Mouse (Mus musculus): Measurements from ENCODE around the gene Cyb561a3.

- TF ChIP-seq CTCF (IDR thresholded peaks at IDR 0.05; ENCODE audit: extremely low read depth, insufficient read depth, insufficient read length, insufficient replicate concordance), result no peak
- no peak for TF ChIP-seq POLR2A (IDR thresholded peaks at IDR 0.05; ENCODE audit: low read depth, low read length)
These were observed 12.3 kb downstream of the Cyb561a3 start for GRCm38 (mm10) chr19:10589127-10589857.

Data from spleen, adult 2 months (tissue).